Mouse (Mus musculus) forebrain, postnatal 0 days (tissue): ENCODE data around the gene Rbpms2. TPM values are rescaled to one million over a fixed set of nuclear protein-coding genes. Genes with fewer than 3 reads are reported as not detected.

ENCODE experiments used
- ATAC-seq: fragments of 200-750 bp; cut with Nextera tagmentation; 2 replicates; pipeline ENCODE4 v1.8.0; 2017; ENCODE audit warnings: mild to moderate bottlenecking, moderate library complexity
- DNase-seq: peaks from one replicate; pipeline ENCODE4 v3.0.0-alpha.2; 2015
- H3K27ac ChIP-seq: fragments of 300-500 bp; sonication (generic); 2 replicates; pipeline ENCODE4 v1.5.1; 2014; ENCODE audit warnings: low read depth, mild to moderate bottlenecking, antibody characterized with exemption, low read length, moderate library complexity, mixed read lengths
- H3K27me3 ChIP-seq: fragments of 300-500 bp; sonication (generic); 2 replicates; pipeline ENCODE4 v1.6.1; 2014; ENCODE audit warnings: mild to moderate bottlenecking, low read length, mixed read lengths; ENCODE audit not compliant: insufficient read depth
- H3K36me3 ChIP-seq: fragments of 300-500 bp; sonication (generic); 2 replicates; pipeline ENCODE4 v1.6.1; 2014; ENCODE audit warnings: mild to moderate bottlenecking, moderate library complexity; ENCODE audit not compliant: insufficient read depth
- H3K4me1 ChIP-seq: fragments of 300-500 bp; sonication (generic); 2 replicates; pipeline ENCODE4 v1.6.1; 2014; ENCODE audit warnings: antibody characterized with exemption; ENCODE audit not compliant: insufficient read depth
- H3K4me2 ChIP-seq: fragments of 300-500 bp; sonication (generic); 2 replicates; pipeline ENCODE4 v1.6.1; 2014; ENCODE audit warnings: low read depth, mild to moderate bottlenecking, moderate library complexity
- H3K4me3 ChIP-seq: fragments of 300-500 bp; sonication (generic); 2 replicates; pipeline ENCODE4 v1.5.1; 2014; ENCODE audit warnings: low read depth, low read length, mixed read lengths
- H3K9ac ChIP-seq: fragments of 300-500 bp; sonication (generic); 2 replicates; pipeline ENCODE4 v1.6.1; 2014; ENCODE audit warnings: mild to moderate bottlenecking
- H3K9me3 ChIP-seq: fragments of 300-500 bp; sonication (generic); 2 replicates; pipeline ENCODE4 v1.6.1; 2016; ENCODE audit warnings: low read length
- CTCF ChIP-seq: sonication (generic); IDR thresholded peaks from 2 replicates; pipeline ENCODE4 v1.5.1; 2016; ENCODE audit warnings: antibody characterized with exemption, control low read depth, low read depth
- WGBS: fragments of 180-500 bp; shearing (Covaris S2); extraction: QIAGEN DNeasy Blood & Tissue Kit; methylation state at CpG from one replicate; pipeline ENCODE4 v1.1.7; 2014; 5-methylcytosine and 5-hydroxymethylcytosine counted together
- polyA plus RNA-seq: library from polyadenylated mRNA; unstranded; fragments of >200 nt; fragmentation: Nextera tagmentation; extraction: Ambion mirVana; gene quantifications from 2 replicates; pipeline ENCODE4 v1.2.1, GENCODE M21; 2015
- total RNA-seq: library from RNA; depleted of rRNA; stranded (reverse); fragments of >200 nt; gene quantifications from 2 replicates; pipeline ENCODE4 v1.2.3, GENCODE M21; 2014; rRNA removed

Rbpms2 gene
- total and polyA plus RNA-seq, 2 experiments from 2014 or later, result 1.6 to 3.3 TPM

DNA sequence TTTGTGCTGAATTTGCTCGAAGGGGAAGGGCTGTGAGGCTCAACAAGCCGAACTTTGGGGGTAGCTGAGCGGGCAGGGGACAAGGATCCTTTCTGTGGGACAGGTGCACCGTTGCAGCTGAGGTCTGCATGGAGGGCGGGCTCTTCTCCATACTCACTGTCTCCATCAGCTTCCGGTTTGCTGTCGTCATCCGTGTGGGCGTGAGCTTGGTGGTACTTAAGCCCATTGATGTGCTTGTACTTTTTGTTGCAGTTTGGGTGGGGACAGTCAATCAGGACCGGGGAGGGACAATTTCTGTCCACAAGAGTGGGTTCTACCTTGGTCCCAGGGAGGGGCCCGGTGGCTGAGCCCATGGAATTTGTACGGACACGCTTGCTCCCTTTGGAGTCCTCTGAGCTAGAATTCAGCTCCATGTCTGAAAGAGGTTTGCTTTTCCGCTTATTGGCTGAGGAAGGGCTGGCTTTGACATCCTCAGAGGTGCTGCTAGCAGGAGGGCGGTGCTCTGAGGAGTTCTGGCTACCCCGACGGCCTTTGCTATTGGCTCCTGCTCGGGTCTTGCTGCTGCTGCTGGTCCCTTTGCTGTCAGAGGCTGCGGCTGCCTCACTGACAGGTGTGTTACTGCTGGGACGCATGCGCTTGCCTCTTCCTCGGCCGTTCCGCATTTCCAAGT, 74.6 kb downstream of the Rbpms2 start:
- no peak overlapping the region for H3K4me3 ChIP-seq
- no peaks in the 10 kb centered on the region for H3K4me1 ChIP-seq
- H3K9ac ChIP-seq, result no peak overlapping the region
- no peaks in the 10 kb centered on the region for H3K27me3 ChIP-seq
- peaks cover 30% of the 10 kb centered on the region for H3K36me3 ChIP-seq
- WGBS, result 90% methylated on average over 24 of the region's 24 CpGs
- ATAC-seq (no peak), DNase-seq (no peak)
- TF ChIP-seq CTCF, result no peak
- H3K4me2 ChIP-seq, result no peak overlapping the region
- no peaks in the 10 kb centered on the region for H3K9me3 ChIP-seq
- H3K27ac ChIP-seq, result no peak overlapping the region

Other genes with a start within 250 kb of the Rbpms2 start
- 1.6 and 1.7 TPM in 2 replicates for gene Kbtbd13, start 238.0 kb upstream of the Rbpms2 start, total RNA-seq
- 0.68 and 0.83 TPM in 2 replicates for gene Kbtbd13, start 238.0 kb upstream of the Rbpms2 start, polyA plus RNA-seq
- gene Rasl12, start 231.1 kb upstream of the Rbpms2 start, total RNA-seq, result 7.5 and 8.2 TPM in 2 replicates
- 4.2 and 4.6 TPM in 2 replicates for gene Rasl12, start 231.1 kb upstream of the Rbpms2 start, polyA plus RNA-seq
- gene Slc51b, start 206.7 kb upstream of the Rbpms2 start, total RNA-seq, result not detected in 2 replicates
- gene Slc51b, start 206.7 kb upstream of the Rbpms2 start, polyA plus RNA-seq, result not detected in 2 replicates
- 18.1 and 19.3 TPM in 2 replicates for gene Mtfmt, start 193.9 kb upstream of the Rbpms2 start, total RNA-seq
- 13.7 and 19.0 TPM in 2 replicates for gene Mtfmt, start 193.9 kb upstream of the Rbpms2 start, polyA plus RNA-seq
- gene Spg21, start 168.7 kb upstream of the Rbpms2 start, total RNA-seq, result 62.0 and 92.1 TPM in 2 replicates
- 121 and 133 TPM in 2 replicates for gene Spg21, start 168.7 kb upstream of the Rbpms2 start, polyA plus RNA-seq
- 3.3 TPM in 2 replicates for gene Ankdd1a, start 109.5 kb upstream of the Rbpms2 start, total RNA-seq
- gene Ankdd1a, start 109.5 kb upstream of the Rbpms2 start, polyA plus RNA-seq, result 0.25 and 0.50 TPM in 2 replicates
- 5.2 and 5.4 TPM in 2 replicates for gene Plekho2, start 49.6 kb upstream of the Rbpms2 start, total RNA-seq
- gene Plekho2, start 49.6 kb upstream of the Rbpms2 start, polyA plus RNA-seq, result 3.1 and 4.0 TPM in 2 replicates
- 1.5 and 3.7 TPM in 2 replicates for gene Pif1, start 42.5 kb upstream of the Rbpms2 start, total RNA-seq
- gene Pif1, start 42.5 kb upstream of the Rbpms2 start, polyA plus RNA-seq, result 0.75 and 1.0 TPM in 2 replicates
- gene Oaz2, start 38.4 kb downstream of the Rbpms2 start, total RNA-seq, result 284 and 301 TPM in 2 replicates
- gene Oaz2, start 38.4 kb downstream of the Rbpms2 start, polyA plus RNA-seq, result 374 and 392 TPM in 2 replicates
- 9.8 and 9.9 TPM in 2 replicates for gene Zfp609, start 197.9 kb downstream of the Rbpms2 start, total RNA-seq
- gene Zfp609, start 197.9 kb downstream of the Rbpms2 start, polyA plus RNA-seq, result 3.8 and 5.0 TPM in 2 replicates